ENCODE assay signal across 24 mouse cellular contexts in genomic region chr15:80630147-80630546, GRCm38 (mm10). TPM values are rescaled to one million over a fixed set of nuclear protein-coding genes. Genes with fewer than 3 reads are reported as not detected.
DNase-seq lines count a peak whose midpoint lies in the region; ATAC-seq and TF ChIP-seq lines count a peak whose summit lies in the region.
"Had no signal": no experiment of that assay in that cellular context is flagged by ENCODE, and none has a peak within 500 bp of the region (broad histone marks: within the 10 kb centered on the region; RNA-seq: fewer than 3 reads in every experiment).

No protein-coding gene starts in this region.

- TF ChIP-seq CTCF in kidney, postnatal 0 days (IDR thresholded peaks at IDR 0.05; ENCODE audit: low read depth) = no peak

- 78% methylated on average over 7 of the region's 7 CpGs for WGBS in kidney, postnatal 0 days

- no peak overlapping the region for H3K27ac ChIP-seq in kidney, postnatal 0 days
- H3K27ac ChIP-seq: embryonic facial prominence, embryonic 15.5 days; hindbrain, embryonic 10.5 days; limb, embryonic 12.5 days; liver, embryonic 12.5 days had no signal

- no peaks in the 10 kb centered on the region for H3K36me3 ChIP-seq in kidney, postnatal 0 days (ENCODE audit: insufficient read depth, low read length)
- H3K36me3 ChIP-seq: embryonic facial prominence, embryonic 15.5 days; G1E; hindbrain, embryonic 10.5 days; limb, embryonic 12.5 days had no signal

- H3K9me3 ChIP-seq in kidney, postnatal 0 days (replicated peaks; ENCODE audit: low read length) = no peaks in the 10 kb centered on the region
- H3K9me3 ChIP-seq: embryonic facial prominence, embryonic 15.5 days; G1E; hindbrain, embryonic 10.5 days; limb, embryonic 12.5 days; liver, embryonic 12.5 days had no signal

- H3K4me2 ChIP-seq in kidney, postnatal 0 days (ENCODE audit: low read length) = 0 out of 2 replicates have a peak overlapping the region, but pooled peaks have one; percentile 15
- H3K4me2 ChIP-seq: embryonic facial prominence, embryonic 15.5 days; heart, embryonic 11.5 days; limb, embryonic 12.5 days; liver, embryonic 12.5 days had no signal

- no peak overlapping the region for H3K4me3 ChIP-seq in kidney, postnatal 0 days (replicated peaks; ENCODE audit: low read depth, low read length)
- H3K4me3 ChIP-seq: embryonic facial prominence, embryonic 15.5 days; hindbrain, embryonic 10.5 days; limb, embryonic 12.5 days; liver, embryonic 12.5 days; myocyte had no signal

- no peak for DNase-seq in kidney, postnatal 0 days (ENCODE audit: low spot score)
- no peak for DNase-seq in kidney, postnatal 4 days
- DNase-seq in spleen, postnatal 36 days (ENCODE audit: low spot score in 2 of 2) = peak; percentile 47 to 52
- no peak for DNase-seq in spleen, adult 18-20 months
- peak; percentile 52 for DNase-seq in T-cell, adult 2 months (ENCODE audit: low spot score)
- peak; percentile 62 for DNase-seq in thymus, postnatal 14 days
- DNase-seq in right cerebral cortex, postnatal 14 days = no peak
- DNase-seq: adrenal gland, postnatal 36 days; cerebellum, adult 11-12 months; cerebellum, postnatal 36 days; gastrocnemius, postnatal 36 days; kidney, adult 8-10 months; kidney, postnatal 36 days; layer of hippocampus, adult 9-11 months; lung, adult 2 months; midbrain, embryonic 14.5 days had no signal

- H3K9ac ChIP-seq in kidney, postnatal 0 days (ENCODE audit: low read depth, low read length) = no peak overlapping the region
- H3K9ac ChIP-seq: embryonic facial prominence, embryonic 15.5 days; limb, embryonic 12.5 days; liver, embryonic 12.5 days had no signal

- H3K27me3 ChIP-seq in kidney, postnatal 0 days (ENCODE audit: insufficient read depth, low read length) = no peaks in the 10 kb centered on the region
- H3K27me3 ChIP-seq: embryonic facial prominence, embryonic 15.5 days; limb, embryonic 12.5 days had no signal

- no peaks in the 10 kb centered on the region for H3K4me1 ChIP-seq in kidney, postnatal 0 days (replicated peaks; ENCODE audit: insufficient read depth, low read length)
- H3K4me1 ChIP-seq: limb, embryonic 12.5 days had no signal

- no peak for ATAC-seq in kidney, postnatal 0 days (replicated peaks; ENCODE audit: low FRiP score, low read depth)
- ATAC-seq: forebrain, embryonic 16.5 days; liver, embryonic 12.5 days had no signal

RNA-seq across cellular contexts. Expression of gene Fam83f, which starts 41.5 kb away (rescaled TPM):
- polyA plus RNA-seq in kidney, postnatal 0 days (2015; fragmentation: Nextera tagmentation; extraction: Ambion mirVana) = 5.6 and 6.1 TPM in 2 replicates
- polyA plus RNA-seq: forebrain, embryonic 16.5 days; G1E; myocyte had no signal

RNA-seq across cellular contexts. Expression of gene Grap2, which starts 57.8 kb away (rescaled TPM):
- polyA plus RNA-seq in kidney, postnatal 0 days (2015; fragmentation: Nextera tagmentation; extraction: Ambion mirVana) = 0.09 and 0.18 TPM in 2 replicates
- polyA plus RNA-seq: forebrain, embryonic 16.5 days; myocyte had no signal

Comparison
In these comparisons a context has a peak if more than half of its experiments do, and no peak if none do; other contexts are left out.
1. DNase-seq: peak in spleen, postnatal 36 days (2 of 2), T-cell, adult 2 months (single experiment) and thymus, postnatal 14 days (single experiment); none in kidney, postnatal 0 days (single experiment), kidney, postnatal 4 days (0 of 2), spleen, adult 18-20 months (0 of 2) and right cerebral cortex, postnatal 14 days (single experiment).